Mouse (Mus musculus) embryonic facial prominence, embryonic 13.5 days (tissue): Measurements from ENCODE around the gene Als2. TPM values are rescaled to one million over a fixed set of nuclear protein-coding genes. Genes with fewer than 3 reads are reported as not detected.

Experiments used
- ATAC-seq: fragments of 200-750 bp; cut with Nextera tagmentation; 2 replicates; pipeline ENCODE4 v1.8.0; 2017; ENCODE audit warnings: low read depth; ENCODE audit not compliant: insufficient number of reproducible peaks, insufficient read depth, low FRiP score, low TSS enrichment
- H3K27ac ChIP-seq: fragments of 300-500 bp; sonication (generic); 2 replicates; pipeline ENCODE4 v1.5.1; 2015; ENCODE audit warnings: moderate library complexity, mild to moderate bottlenecking, inconsistent platforms
- H3K27me3 ChIP-seq: fragments of 300-500 bp; sonication (generic); 2 replicates; pipeline ENCODE4 v1.6.1; 2015; ENCODE audit warnings: mild to moderate bottlenecking, inconsistent platforms
- H3K36me3 ChIP-seq: fragments of 300-500 bp; sonication (generic); 2 replicates; pipeline ENCODE4 v1.6.1; 2015; ENCODE audit warnings: mild to moderate bottlenecking, inconsistent platforms
- H3K4me1 ChIP-seq: fragments of 300-500 bp; sonication (generic); 2 replicates; pipeline ENCODE4 v1.6.1; 2015; ENCODE audit warnings: inconsistent platforms
- H3K4me2 ChIP-seq: fragments of 300-500 bp; sonication (generic); 2 replicates; pipeline ENCODE4 v1.6.1; 2015; ENCODE audit warnings: moderate library complexity, mild to moderate bottlenecking, inconsistent platforms
- H3K4me3 ChIP-seq: fragments of 300-500 bp; sonication (generic); 2 replicates; pipeline ENCODE4 v1.5.1; 2015; ENCODE audit warnings: mild to moderate bottlenecking, inconsistent platforms
- H3K9ac ChIP-seq: fragments of 300-500 bp; sonication (generic); 2 replicates; pipeline ENCODE4 v1.6.1; 2015; ENCODE audit warnings: mild to moderate bottlenecking, inconsistent platforms
- H3K9me3 ChIP-seq: fragments of 300-500 bp; sonication (generic); 2 replicates; pipeline ENCODE4 v1.6.1; 2016; ENCODE audit warnings: inconsistent platforms
- WGBS: fragments of 180-500 bp; shearing (Covaris S2); methylation state at CpG from one replicate; pipeline ENCODE4 v1.1.7; 2015; ENCODE audit warnings: mixed read lengths; 5-methylcytosine and 5-hydroxymethylcytosine counted together
- polyA plus RNA-seq: library from polyadenylated mRNA; unstranded; fragments of >200 nt; fragmentation: Nextera tagmentation; extraction: Ambion mirVana; gene quantifications from 2 replicates; pipeline ENCODE4 v1.2.1, GENCODE M21; 2015

Als2 gene
- polyA plus RNA-seq, 1 experiment from 2014 or later, result 9.4 TPM

DNA sequence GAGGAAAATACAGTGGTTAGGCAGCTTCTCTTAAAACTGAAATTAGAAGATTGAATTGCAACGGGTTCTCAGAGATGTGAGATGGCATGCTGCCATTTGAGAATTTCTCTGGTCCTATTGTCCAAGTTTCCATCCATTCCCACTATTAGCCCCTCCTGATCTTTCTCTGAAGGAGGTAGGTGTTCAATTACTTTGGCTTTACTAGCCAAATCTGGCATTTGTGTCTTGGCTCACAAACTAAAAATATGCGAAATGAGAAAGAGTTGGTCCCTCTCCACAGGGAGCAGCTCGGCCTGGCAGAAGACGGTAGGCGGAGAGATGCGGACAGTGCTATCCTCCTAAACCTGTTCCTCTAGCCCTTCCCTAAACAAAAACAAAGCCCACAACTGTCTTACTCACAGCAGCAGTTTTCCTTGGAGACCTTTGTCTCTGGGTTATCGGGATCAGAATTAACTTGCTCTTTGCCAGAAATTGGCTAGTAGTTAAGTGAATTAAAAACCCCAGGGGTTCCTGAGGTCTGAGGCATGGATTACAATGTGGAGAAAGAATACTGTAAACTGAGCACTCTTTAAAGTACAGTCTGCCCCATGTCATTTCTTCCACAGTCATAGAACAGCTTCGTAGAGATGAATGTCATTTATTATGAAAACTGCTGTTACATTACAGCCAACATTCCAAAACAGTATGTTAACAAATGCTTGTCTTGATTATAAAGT is 74.6 kb downstream of the Als2 start:
- peaks cover 13% of the 10 kb centered on the region; the same call in 1 of the 2 replicates for H3K4me1 ChIP-seq
- no peaks in the 10 kb centered on the region for H3K27me3 ChIP-seq
- H3K9ac ChIP-seq, result no peak overlapping the region
- H3K27ac ChIP-seq, result peak overlapping the region; percentile 64; the same call in 1 of the 2 replicates
- no peak overlapping the region for H3K4me3 ChIP-seq
- no peak overlapping the region for H3K4me2 ChIP-seq
- 36% methylated on average over 8 of the region's 8 CpGs for WGBS
- H3K9me3 ChIP-seq, result no peaks in the 10 kb centered on the region
- ATAC-seq, result no peak
- H3K36me3 ChIP-seq, result peaks cover 29% of the 10 kb centered on the region

- peak overlapping the region; percentile 64; the same call in 1 of the 2 replicates for H3K27ac ChIP-seq
- 69% methylated on average over 6 of the region's 6 CpGs for WGBS
These were observed 75.6 kb downstream of the Als2 start for GRCm38 (mm10) chr1:59161396-59161795.

GRCm38 (mm10) chr1:59160871-59161270 is 76.2 kb downstream of the Als2 start:
- H3K27ac ChIP-seq, result no peak overlapping the region
- no peak overlapping the region for H3K4me2 ChIP-seq
- H3K9ac ChIP-seq, result no peak overlapping the region
- peaks cover 13% of the 10 kb centered on the region for H3K36me3 ChIP-seq
- peaks cover 13% of the 10 kb centered on the region; the same call in 1 of the 2 replicates for H3K4me1 ChIP-seq
- ATAC-seq, result no peak
- 84% methylated on average over 6 of the region's 6 CpGs for WGBS
- H3K27me3 ChIP-seq, result no peaks in the 10 kb centered on the region
- H3K4me3 ChIP-seq, result no peak overlapping the region
- H3K9me3 ChIP-seq, result no peaks in the 10 kb centered on the region

More at GRCm38 (mm10) chr1:59161396-59161795, 75.6 kb downstream of the Als2 start:
- Histone ChIP-seq H3K9me3 (no peaks in the 10 kb centered on the region), H3K27me3 (no peaks in the 10 kb centered on the region), H3K4me3 (no peak overlapping the region), H3K4me1 (peaks cover 13% of the 10 kb centered on the region; the same call in 1 of the 2 replicates), H3K4me2 (no peak overlapping the region), H3K9ac (no peak overlapping the region), H3K36me3 (peaks cover 18% of the 10 kb centered on the region)
- ATAC-seq, result no peak

GRCm38 (mm10) chr1:59159136-59159535 is 77.9 kb downstream of the Als2 start:
- H3K27me3 ChIP-seq, result no peaks in the 10 kb centered on the region
- no peak for ATAC-seq
- no peaks in the 10 kb centered on the region for H3K9me3 ChIP-seq
- H3K4me2 ChIP-seq, result no peak overlapping the region
- H3K4me3 ChIP-seq, result no peak overlapping the region
- no peak overlapping the region for H3K9ac ChIP-seq
- H3K36me3 ChIP-seq, result 0 out of 2 replicates have a peak, but pooled peaks cover 11% of the 10 kb centered on the region
- H3K27ac ChIP-seq, result no peak overlapping the region
- H3K4me1 ChIP-seq, result peaks cover 13% of the 10 kb centered on the region; the same call in 1 of the 2 replicates
- 87% methylated on average over 3 of the region's 3 CpGs for WGBS

- Histone ChIP-seq H3K36me3 (0 out of 2 replicates have a peak, but pooled peaks cover 6% of the 10 kb centered on the region), H3K4me3 (no peak overlapping the region), H3K27ac (no peak overlapping the region), H3K4me1 (peaks cover 13% of the 10 kb centered on the region; the same call in 1 of the 2 replicates), H3K4me2 (no peak overlapping the region), H3K9ac (no peak overlapping the region), H3K9me3 (no peaks in the 10 kb centered on the region), H3K27me3 (no peaks in the 10 kb centered on the region)
- ATAC-seq, result no peak
- WGBS, result 79% methylated on average over 7 of the region's 7 CpGs
These were observed 78.5 kb downstream of the Als2 start for GRCm38 (mm10) chr1:59158498-59158897.

DNA sequence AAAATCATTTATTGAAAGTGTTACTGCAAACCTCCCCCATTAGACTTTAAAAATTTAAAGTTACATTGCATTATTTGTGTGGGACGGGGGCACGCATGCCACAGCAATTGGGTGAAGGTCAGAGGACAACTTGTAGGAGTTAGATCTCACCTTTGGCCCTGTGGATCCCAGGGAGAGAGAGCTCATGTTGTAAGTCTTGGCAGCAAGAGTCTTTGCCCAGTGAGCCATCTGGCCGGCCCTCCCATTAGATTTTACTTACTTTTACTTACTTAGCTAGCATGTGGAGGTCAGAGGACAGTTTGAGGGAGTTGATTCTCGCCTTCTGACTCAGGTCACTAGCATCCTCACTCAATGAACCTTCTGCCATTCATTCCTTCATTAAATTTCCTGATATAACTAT is 79.2 kb downstream of the Als2 start:
- H3K4me1 ChIP-seq, result peaks cover 10% of the 10 kb centered on the region; the same call in 1 of the 2 replicates
- H3K4me2 ChIP-seq, result no peak overlapping the region
- H3K4me3 ChIP-seq, result no peak overlapping the region
- H3K9ac ChIP-seq, result no peak overlapping the region
- H3K27ac ChIP-seq, result no peak overlapping the region
- H3K36me3 ChIP-seq, result no peaks in the 10 kb centered on the region
- H3K9me3 ChIP-seq, result no peaks in the 10 kb centered on the region
- H3K27me3 ChIP-seq, result no peaks in the 10 kb centered on the region
- WGBS, result 82% methylated on average over 4 of the region's 4 CpGs
- ATAC-seq, result no peak

DNA sequence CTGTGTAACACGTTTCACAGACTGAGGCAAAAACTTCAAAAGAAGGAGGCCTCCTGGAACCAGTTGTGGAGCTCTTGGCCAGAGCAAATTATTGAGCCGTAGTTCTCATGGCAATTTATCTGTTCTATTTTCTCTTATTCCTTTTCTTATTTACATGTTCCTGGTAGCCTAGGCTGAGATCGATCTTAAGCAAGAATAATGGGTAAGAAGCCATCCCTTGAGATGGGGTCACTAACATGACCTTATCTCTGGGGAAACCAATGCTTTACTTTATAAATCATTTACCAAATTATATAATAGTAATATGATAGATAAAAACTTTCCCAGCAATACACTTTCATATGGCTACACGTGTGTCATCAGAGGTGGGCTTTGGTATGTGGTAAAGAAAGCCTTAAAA is 84.7 kb downstream of the Als2 start:
- Histone ChIP-seq H3K9ac (no peak overlapping the region), H3K4me1 (no peaks in the 10 kb centered on the region), H3K9me3 (no peaks in the 10 kb centered on the region), H3K36me3 (no peaks in the 10 kb centered on the region), H3K27me3 (no peaks in the 10 kb centered on the region), H3K4me2 (no peak overlapping the region), H3K4me3 (no peak overlapping the region), H3K27ac (no peak overlapping the region)
- no peak for ATAC-seq
- 69% methylated on average over 4 of the region's 4 CpGs for WGBS

- Histone ChIP-seq H3K27ac (no peak overlapping the region), H3K9ac (no peak overlapping the region), H3K4me1 (no peaks in the 10 kb centered on the region), H3K9me3 (no peaks in the 10 kb centered on the region), H3K4me3 (no peak overlapping the region), H3K27me3 (no peaks in the 10 kb centered on the region), H3K4me2 (no peak overlapping the region), H3K36me3 (no peaks in the 10 kb centered on the region)
- ATAC-seq, result no peak
- 69% methylated on average over 5 of the region's 5 CpGs for WGBS
These were observed 86.5 kb downstream of the Als2 start for GRCm38 (mm10) chr1:59150542-59150941.

DNA sequence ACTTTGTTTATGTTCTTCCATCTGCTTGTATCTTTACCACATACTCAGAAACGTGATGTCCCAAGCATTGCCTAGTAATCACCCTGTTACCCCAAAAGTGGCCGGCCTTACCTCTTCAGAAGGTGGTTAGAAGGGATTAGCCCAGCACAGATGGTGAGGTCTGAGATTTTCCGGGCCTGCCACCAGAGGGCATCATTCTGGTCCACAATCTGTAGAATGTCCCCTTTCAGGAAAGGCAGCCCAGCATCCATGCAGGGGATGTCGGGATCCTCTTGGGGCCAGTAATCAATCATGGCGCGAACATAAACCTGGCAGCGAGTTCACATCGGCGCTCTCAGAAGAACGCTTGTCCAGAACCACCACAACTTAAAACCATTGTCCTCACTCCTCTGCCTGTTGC is 92.5 kb downstream of the Als2 start:
- H3K9ac ChIP-seq, result no peak overlapping the region
- H3K9me3 ChIP-seq, result no peaks in the 10 kb centered on the region
- 77% methylated on average over 10 of the region's 10 CpGs for WGBS
- no peaks in the 10 kb centered on the region for H3K4me1 ChIP-seq
- H3K36me3 ChIP-seq, result no peaks in the 10 kb centered on the region
- no peak overlapping the region for H3K27ac ChIP-seq
- H3K27me3 ChIP-seq, result no peaks in the 10 kb centered on the region
- no peak overlapping the region for H3K4me3 ChIP-seq
- ATAC-seq, result no peak
- no peak overlapping the region for H3K4me2 ChIP-seq

GRCm38 (mm10) chr1:59142809-59143208 is 94.2 kb downstream of the Als2 start:
- Histone ChIP-seq H3K4me3 (no peak overlapping the region), H3K27ac (no peak overlapping the region), H3K4me1 (no peaks in the 10 kb centered on the region), H3K4me2 (no peak overlapping the region), H3K9me3 (no peaks in the 10 kb centered on the region), H3K36me3 (no peaks in the 10 kb centered on the region), H3K27me3 (no peaks in the 10 kb centered on the region), H3K9ac (no peak overlapping the region)
- no peak for ATAC-seq

- 77% methylated on average over 5 of the region's 5 CpGs for whole genome bisulfite sequencing
- no peak for ATAC-seq
- no peak overlapping the region for H3K9ac ChIP-seq
These were observed 102.6 kb downstream of the Als2 start for GRCm38 (mm10) chr1:59134419-59134818.

DNA sequence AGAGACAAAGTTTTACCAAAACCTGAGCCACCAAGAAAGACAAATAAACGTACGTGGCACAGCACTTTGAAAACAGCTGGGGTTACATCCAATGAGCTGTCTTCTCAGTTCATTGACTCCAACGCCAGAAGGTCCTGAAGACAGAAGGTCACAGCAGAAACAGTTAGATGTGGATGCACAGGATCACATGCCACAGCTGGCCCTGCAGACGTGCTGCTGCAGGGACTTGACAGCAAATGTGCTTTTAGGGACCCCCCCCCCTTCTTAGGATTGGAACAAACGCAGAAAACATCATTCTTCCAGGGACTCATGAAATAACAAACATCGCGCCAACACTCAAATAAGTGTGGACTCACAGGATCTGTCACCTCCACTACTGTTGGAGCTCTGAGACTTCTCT is 108.2 kb downstream of the Als2 start:
- Histone ChIP-seq H3K4me1 (no peaks in the 10 kb centered on the region), H3K9me3 (no peaks in the 10 kb centered on the region), H3K4me2 (no peak overlapping the region), H3K4me3 (no peak overlapping the region), H3K36me3 (no peaks in the 10 kb centered on the region), H3K27ac (no peak overlapping the region), H3K27me3 (no peaks in the 10 kb centered on the region), H3K9ac (no peak overlapping the region)
- no peak for ATAC-seq
- WGBS, result 72% methylated on average over 7 of the region's 7 CpGs

More at GRCm38 (mm10) chr1:59134419-59134818, 102.6 kb downstream of the Als2 start:
- Histone ChIP-seq H3K27me3 (no peaks in the 10 kb centered on the region), H3K4me2 (no peak overlapping the region), H3K36me3 (no peaks in the 10 kb centered on the region), H3K4me1 (no peaks in the 10 kb centered on the region), H3K4me3 (no peak overlapping the region), H3K9me3 (no peaks in the 10 kb centered on the region), H3K27ac (no peak overlapping the region)
